Mouse (Mus musculus) natural killer cell, adult 2 months (primary cell): ENCODE measurements around the gene Gpm6a.
"Not testable (repeated sequence)": the region's sequence is repeated elsewhere in the genome, so short reads cannot be mapped to it uniquely, and the experiment has no call there.

Experiments
- DNase-seq, 2 experiments: peaks; one replicate each; pipeline ENCODE4 v3.0.0; 2022; ENCODE audit warnings: low spot score in 2 of 2

Gpm6a gene

DNA sequence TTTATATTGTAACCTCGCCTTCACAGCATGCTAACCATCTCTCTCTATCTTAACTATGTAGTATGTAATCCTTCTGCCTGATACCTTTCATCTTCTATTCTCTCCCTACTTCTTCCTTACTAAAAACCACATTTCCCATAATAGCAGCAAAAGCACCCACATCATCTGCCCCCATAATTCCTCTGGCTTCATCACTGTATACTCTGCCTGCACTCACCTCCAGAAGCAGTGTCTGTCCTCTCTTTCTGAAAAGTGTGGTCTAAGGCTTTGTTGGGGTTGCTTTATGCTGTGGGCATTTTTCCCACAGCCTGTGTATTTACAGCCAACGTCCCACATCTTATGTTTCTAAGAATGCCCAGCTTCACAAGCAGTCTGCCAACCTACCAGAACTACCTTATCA lies 57.6 kb downstream of the Gpm6a start:
- DNase-seq: no peak

DNA sequence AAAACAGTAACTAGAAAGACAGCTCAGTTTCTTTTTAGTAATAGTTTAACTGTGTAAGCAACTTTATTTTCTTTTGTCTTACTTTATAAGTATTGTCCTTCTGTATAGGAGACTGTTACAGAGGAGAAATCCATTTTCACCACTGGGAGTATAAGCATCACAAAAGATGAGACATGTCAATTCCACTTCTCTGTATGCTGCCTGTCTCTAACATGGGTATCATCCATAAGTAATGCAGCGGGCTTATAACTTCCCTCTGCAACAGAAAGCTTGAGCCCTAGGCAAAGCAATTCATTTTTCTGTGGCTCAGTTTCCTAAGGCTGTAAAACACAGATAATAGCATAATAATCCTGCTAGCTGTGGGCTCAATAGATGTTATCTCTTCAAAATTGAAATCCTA lies 62.4 kb downstream of the Gpm6a start:
- DNase-seq: no peak

DNA sequence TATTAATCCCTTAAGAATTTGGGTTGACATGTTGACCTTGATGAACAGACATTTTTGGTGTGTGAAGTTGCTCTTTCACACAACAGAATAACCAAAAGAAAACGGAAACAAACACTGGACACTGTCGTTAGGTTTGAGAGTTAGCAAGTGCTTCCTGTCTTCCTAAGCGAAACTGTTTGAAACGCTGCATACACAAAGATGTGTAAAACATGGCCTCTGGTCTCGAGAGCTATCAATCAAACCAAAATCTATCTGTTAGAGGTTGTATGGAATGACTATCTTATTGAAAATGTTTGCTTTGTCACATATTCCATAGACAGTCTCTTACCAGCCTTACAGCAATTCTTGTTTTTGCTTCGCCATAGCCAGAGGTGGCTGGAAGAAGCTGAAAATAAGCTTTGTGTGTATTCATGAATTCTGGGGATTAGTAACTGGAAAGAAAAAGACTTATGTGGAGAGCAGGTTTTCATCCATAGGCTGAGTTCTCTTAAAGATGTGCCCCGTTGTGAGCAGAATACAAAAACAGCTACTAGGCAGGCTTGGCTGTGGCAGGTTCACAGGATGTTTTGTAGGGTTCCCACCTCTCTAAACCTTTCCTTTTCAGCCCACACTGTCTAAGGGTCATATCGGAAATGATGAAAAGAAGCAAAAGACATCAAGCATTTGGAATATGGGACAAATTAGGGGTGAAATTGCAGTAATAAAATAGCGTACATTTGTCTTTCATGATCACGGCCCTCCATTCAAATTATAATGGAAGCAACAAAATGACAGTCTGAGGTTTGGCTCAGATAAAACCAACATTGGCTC lies 71.4 kb downstream of the Gpm6a start:
- DNase-seq: no peak

DNA sequence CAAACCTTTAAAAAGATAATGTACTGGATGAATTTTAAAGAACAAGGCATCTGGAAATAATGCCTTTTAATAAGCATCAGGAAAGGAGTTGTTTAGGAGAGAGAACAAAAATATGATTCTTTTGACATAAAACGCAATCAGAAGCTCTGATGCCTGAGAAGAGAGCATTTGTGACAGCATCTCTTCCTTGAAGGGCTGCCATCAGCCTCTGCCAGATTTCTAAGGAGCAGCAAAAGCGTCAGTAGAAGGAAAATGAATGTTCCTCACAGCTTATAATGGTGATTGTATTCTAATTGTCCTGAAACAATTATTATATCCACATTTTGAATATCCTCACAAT lies 72.0 kb downstream of the Gpm6a start:
- no peak for DNase-seq

DNA sequence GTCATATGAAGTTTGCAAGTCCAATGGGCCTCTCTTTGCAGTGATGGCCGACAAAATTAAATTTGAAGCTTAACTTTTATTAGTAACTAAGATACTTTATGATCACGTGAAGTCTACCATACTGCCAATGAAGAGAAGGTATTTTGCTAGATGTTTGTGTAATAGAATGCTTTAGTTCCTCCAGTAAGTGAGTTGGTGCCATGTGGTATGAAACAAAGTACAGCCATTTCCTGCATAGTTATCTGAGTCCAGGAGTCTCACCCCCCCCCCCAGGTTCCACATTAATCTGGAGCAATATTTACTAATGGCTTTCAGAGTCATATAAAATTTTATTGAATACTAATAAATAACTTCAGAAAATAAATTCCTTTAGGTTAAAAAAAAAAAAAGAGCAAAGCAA lies 73.7 kb downstream of the Gpm6a start:
- no peak for DNase-seq

DNA sequence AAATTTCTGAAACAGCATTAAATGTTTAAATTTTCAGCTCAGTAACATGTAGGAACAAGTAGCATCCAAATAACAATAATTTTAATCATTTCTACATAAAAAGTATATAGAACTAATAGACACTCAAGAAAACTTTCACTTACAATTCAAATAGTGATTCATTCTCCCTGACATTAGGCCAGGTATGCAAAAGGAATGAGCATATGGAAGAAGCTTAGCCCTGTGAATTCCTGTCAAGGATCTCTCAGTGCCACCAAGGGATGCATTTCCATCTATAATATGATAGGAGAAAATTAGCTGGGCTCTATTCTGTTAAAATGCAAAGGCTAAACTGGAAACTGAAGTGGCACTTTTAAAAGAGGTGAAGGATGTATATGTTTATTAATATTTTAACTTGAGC lies 76.5 kb downstream of the Gpm6a start:
- no peak for DNase-seq

DNA sequence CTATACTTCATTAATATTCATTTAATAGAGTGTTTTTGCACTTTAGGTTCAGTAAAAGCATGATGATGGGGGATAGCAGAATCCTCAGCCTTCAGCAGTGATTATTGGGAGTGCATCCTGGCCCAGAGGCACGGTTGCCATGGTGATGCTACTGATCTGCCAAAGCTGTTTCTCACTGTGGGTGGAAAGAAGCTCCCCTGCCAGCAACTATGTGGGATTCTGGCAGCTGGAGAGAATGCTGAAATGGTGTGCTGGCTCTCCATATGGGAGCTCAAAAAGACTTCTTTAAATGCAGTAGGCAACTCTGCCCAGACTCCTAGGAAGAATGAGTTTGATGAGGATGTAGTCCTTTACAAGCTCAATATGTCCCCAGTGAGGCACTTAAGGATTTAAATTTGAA lies 79.7 kb downstream of the Gpm6a start:
- no peak for DNase-seq

DNA sequence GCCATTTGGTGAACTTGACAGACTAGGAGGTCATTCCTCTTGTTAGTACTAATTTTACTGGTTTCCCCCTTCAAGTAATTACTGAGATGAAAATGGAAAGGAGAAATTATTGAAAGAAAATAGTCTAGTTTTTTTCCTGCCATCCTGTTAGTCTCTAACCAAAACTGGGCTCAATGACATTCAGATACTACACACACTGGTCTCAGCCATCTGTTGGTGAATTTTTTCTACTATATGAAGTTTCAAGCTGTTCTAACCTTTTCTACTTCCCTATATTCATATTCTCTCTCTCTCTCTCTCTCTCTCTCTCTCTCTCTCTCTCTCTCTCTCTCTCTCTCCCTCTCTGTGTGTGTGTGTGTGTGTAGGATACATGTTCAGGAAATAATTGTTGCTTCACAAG lies 80.8 kb downstream of the Gpm6a start:
- no peak for DNase-seq

DNA sequence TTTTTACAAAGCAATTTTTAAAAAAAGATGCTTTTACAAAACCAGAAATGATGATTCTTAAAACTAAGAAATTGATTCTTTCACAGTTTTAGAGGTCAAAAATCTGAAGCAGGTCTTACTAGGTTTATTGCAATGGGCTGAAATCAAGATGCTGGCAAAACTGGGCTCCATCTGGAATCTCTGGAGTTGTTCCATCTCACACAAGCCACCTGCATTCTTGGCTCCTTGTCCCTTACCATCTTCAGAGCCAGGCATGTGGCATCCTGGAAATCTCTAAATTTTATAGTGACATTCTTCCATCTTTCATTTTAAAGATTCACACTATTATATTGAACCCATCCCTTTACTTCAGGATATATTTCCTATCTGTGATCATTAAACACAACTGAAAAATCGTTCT lies 88.3 kb downstream of the Gpm6a start:
- DNase-seq: no peak

DNA sequence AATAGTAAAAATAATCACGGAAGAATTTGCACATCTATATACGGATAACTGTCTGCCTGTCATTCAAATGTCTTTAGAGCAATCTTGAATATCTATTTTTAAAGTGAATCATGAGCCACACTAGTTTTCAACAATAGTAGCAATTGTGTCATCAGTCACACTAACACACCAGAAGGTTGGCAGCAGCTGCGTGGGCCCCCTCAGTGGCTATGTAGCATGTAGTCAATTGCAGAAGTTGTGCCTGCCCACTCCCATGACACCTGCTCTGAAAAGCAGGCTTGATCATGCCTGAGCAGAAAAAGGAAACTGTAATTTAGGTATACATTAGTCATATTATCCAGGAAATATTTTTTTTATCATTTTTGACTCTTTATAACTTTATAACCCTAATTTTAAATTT lies 93.8 kb downstream of the Gpm6a start:
- DNase-seq: no peak

DNA sequence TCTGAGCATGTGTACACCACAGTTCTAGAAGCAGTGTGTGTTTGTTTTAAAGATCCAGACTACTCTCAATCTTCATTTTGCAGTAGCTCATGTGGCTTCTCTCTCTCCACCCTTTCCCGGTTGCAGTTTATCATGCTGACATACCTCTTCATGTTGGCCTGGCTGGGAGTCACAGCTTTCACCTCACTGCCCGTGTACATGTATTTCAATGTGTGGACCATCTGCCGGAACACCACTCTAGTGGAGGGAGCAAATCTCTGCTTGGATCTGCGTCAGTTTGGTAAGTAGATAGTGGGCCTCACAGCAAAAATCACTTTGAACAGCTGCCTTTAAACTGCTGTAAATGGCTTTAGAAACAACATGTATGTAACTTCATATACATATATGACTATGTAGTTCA lies 95.3 kb downstream of the Gpm6a start:
- DNase-seq: no peak

DNA sequence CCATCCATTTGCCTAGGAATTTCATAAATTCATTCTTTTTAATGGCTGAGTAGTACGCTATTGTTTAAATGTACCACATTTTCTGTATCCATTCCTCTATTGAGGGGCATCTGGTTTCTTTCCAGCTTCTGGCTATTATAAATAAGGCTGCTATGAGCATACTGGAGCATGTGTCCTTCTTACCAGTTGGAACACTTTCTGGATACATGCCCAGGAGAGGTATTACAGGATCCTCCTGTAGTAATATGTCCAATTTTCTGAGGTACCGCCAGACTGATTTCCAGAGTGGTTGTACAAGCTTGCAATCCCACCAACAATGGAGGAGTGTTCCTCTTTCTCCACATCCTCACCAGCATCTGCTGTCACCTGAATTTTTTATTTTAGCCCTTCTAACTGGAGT lies 114.2 kb downstream of the Gpm6a start:
- not testable (repeated sequence) for DNase-seq

DNA sequence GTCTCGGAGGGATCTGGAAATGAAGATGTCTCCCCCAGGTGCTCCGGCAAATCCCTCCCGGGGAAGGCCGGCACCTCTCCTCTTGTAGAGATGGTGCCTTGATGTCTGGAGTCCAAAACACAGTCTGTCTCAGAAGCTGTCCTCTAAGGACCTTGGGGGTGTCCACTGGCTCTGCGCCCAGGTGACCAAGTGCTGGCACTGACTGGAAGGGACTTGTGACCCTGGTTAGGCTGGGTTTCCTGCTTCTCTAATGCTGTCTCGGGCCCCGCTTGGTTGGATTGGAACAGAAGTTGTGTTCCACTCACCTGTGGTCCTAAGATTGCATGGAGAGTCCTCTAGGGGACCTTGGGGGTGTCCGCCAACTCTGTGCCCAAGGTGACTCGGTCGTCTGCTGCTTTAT lies 118.8 kb downstream of the Gpm6a start:
- DNase-seq: no peak

DNA sequence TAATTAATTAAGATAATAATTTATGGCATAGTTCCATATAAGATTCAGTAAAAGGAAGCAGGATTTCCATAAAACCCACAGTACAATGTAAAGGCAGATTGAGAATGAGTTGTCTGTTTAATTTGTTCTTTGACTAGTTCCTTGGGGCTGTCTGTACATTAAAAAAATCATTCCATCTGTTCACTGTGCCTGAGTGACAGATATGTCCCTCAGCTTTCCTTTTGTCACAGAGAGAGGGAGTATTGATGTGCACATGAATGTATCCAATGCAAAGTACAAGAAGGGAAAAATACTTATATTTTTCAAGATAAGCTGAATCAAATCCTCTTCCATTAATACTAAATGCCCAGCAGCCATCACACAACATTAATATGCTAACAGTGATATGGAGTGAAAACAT lies 147.6 kb downstream of the Gpm6a start:
- DNase-seq: no peak

DNA sequence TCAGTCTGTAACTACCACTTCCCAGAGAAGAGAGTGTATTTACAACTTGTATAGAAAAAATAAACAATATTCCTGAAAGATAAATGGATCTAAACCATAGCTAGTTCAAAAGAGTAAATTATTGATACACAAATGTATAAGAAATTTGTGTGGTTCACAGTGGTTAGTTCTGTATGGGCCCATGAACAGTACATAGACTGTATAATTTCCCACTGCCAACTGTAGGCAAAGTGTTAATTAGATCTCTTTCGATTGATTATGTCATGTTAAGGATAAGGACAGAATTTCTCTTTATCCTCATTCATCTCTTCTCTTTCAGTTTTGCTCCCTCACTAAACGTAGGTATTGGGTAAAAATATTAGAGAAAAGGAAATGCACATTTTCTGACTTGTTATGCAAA lies 148.4 kb downstream of the Gpm6a start:
- no peak for DNase-seq

DNA sequence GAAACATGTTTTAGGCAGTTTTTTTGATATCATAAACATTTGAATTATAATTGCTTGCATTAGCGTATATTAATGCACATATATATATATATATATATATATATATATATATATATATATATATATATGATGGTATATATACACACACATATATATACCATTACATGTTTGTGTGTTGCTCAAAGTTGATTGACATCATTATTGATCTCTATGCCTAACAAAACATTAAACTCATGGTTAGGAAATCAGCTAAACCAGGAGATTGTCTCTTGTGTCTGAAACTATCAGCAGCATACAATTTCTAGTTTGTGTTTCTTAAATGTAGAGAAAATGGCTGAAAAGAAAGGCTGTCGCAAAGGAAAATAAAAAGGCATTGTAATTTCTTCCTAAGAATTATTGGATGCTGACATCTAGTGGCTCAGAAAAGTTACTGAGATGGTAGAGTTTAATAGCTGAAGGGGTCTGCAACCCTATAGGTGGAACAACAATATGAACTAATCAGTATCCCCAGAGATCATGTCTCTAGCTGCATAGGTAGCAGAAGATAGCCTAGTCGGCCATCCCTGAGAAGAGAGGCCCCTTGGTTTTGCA lies 149.3 kb downstream of the Gpm6a start:
- DNase-seq: no peak
